Mouse (Mus musculus) liver, embryonic 11.5 days (tissue): ENCODE measurements around the gene Ntrk2. TPM values are rescaled to one million over a fixed set of nuclear protein-coding genes. Genes with fewer than 3 reads are reported as not detected.

Experiments used
- ATAC-seq: fragments of 200-750 bp; cut with Nextera tagmentation; replicated peaks from 2 replicates; pipeline ENCODE4 v1.8.0; 2017; ENCODE audit warnings: moderate number of reproducible peaks, mild to moderate bottlenecking, moderate TSS enrichment, moderate library complexity; ENCODE audit not compliant: low FRiP score
- DNase-seq: peaks from one replicate; pipeline ENCODE4 v3.0.0-alpha.2; 2017; ENCODE audit warnings: low spot score
- H3K27ac ChIP-seq: fragments of 300-500 bp; sonication (generic); 2 replicates; pipeline ENCODE4 v1.5.1; 2014; ENCODE audit warnings: mild to moderate bottlenecking, low read depth, low read length, control low read depth
- H3K27me3 ChIP-seq: fragments of 300-500 bp; sonication (generic); replicated peaks from 2 replicates; pipeline ENCODE4 v1.6.1; 2014; ENCODE audit warnings: low read length, mixed read lengths; ENCODE audit not compliant: control insufficient read depth, insufficient read depth
- H3K36me3 ChIP-seq: fragments of 300-500 bp; sonication (generic); 2 replicates; pipeline ENCODE4 v1.6.1; 2014; ENCODE audit warnings: mild to moderate bottlenecking, low read length, moderate library complexity, mixed read lengths; ENCODE audit not compliant: control insufficient read depth, insufficient read depth
- H3K4me1 ChIP-seq: fragments of 300-500 bp; sonication (generic); replicated peaks from 2 replicates; pipeline ENCODE4 v1.6.1; 2014; ENCODE audit warnings: low read length, mixed read lengths; ENCODE audit not compliant: control insufficient read depth, insufficient read depth
- H3K4me2 ChIP-seq: fragments of 300-500 bp; sonication (generic); 2 replicates; pipeline ENCODE4 v1.6.1; 2014; ENCODE audit warnings: mild to moderate bottlenecking, control low read depth, moderate library complexity
- H3K4me3 ChIP-seq: fragments of 300-500 bp; sonication (generic); 2 replicates; pipeline ENCODE4 v1.5.1; 2014; ENCODE audit warnings: low read depth, low read length, control low read depth
- H3K9ac ChIP-seq: fragments of 300-500 bp; sonication (generic); 2 replicates; pipeline ENCODE4 v1.6.1; 2014; ENCODE audit warnings: low read depth, low read length, control low read depth
- H3K9me3 ChIP-seq: fragments of 300-500 bp; sonication (generic); 2 replicates; pipeline ENCODE4 v1.6.1; 2016; ENCODE audit warnings: low read length, inconsistent platforms, mixed read lengths; ENCODE audit not compliant: control insufficient read depth
- WGBS: fragments of 180-500 bp; shearing (Covaris S2); extraction: QIAGEN DNeasy Blood & Tissue Kit; methylation state at CpG from one replicate; pipeline ENCODE4 v1.1.7; 2014; 5-methylcytosine and 5-hydroxymethylcytosine counted together
- polyA plus RNA-seq: library from polyadenylated mRNA; unstranded; fragments of >200 nt; fragmentation: Nextera tagmentation; extraction: Ambion mirVana; gene quantifications from 2 replicates; pipeline ENCODE4 v1.2.1, GENCODE M21; 2014

Gene Ntrk2
- polyA plus RNA-seq, 1 experiment from 2014 or later: 1.9 TPM

- Histone ChIP-seq H3K9ac (no peak overlapping the region), H3K4me3 (no peak overlapping the region), H3K27me3 (no peaks in the 10 kb centered on the region), H3K36me3 (no peaks in the 10 kb centered on the region), H3K27ac (no peak overlapping the region), H3K9me3 (no peaks in the 10 kb centered on the region), H3K4me2 (no peak overlapping the region), H3K4me1 (no peaks in the 10 kb centered on the region)
- 76% methylated on average over 2 of the region's 2 CpGs for WGBS
- ATAC-seq (no peak), DNase-seq (no peak)
Measured at GRCm38 (mm10) chr13:58911936-58912335, 105.6 kb downstream of the Ntrk2 start.

GRCm38 (mm10) chr13:58912559-58912958 is 106.2 kb downstream of the Ntrk2 start:
- Histone ChIP-seq H3K27me3 (no peaks in the 10 kb centered on the region), H3K36me3 (no peaks in the 10 kb centered on the region), H3K4me1 (no peaks in the 10 kb centered on the region), H3K9ac (no peak overlapping the region), H3K27ac (no peak overlapping the region), H3K4me2 (no peak overlapping the region), H3K9me3 (no peaks in the 10 kb centered on the region), H3K4me3 (no peak overlapping the region)
- no peak for ATAC-seq
- DNase-seq: no peak

DNA sequence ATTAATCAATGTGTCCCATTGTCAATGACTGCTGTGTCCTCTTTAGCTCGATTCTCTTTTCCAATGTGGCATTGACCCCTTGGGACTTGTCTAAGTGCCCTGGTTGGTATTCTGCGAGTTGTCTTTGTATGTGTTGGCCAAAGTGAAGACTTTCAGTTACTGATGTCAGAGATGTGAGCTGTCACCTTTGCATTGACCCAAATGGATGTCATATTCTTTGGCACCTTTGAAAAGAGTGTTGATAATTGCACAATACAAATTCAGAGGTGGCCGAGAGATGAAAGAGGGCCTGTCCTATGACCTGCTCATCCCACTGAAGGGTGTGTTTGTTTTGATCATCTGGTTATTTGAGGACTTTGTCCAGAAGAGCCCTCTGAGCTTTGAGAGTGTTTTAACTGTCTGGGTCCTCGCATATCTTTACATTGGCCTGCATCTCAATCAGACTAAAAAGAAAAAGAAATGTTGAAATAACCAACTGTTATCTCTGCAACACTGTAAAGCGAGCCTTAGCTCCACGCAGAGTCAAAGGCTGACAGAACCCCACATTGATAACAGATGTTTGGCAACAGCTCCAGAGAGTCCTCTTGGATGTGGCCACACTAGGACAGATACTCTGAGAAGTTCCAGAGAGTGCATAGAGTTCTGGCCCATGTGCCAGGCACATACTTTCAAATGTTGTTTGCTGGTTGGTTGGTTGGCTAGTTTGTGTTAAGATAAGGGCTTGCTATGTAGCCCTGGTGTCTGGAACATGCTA is 107.9 kb downstream of the Ntrk2 start:
- Histone ChIP-seq H3K9ac (no peak overlapping the region), H3K4me1 (no peaks in the 10 kb centered on the region), H3K9me3 (no peaks in the 10 kb centered on the region), H3K36me3 (no peaks in the 10 kb centered on the region), H3K4me3 (no peak overlapping the region), H3K27ac (no peak overlapping the region), H3K4me2 (no peak overlapping the region), H3K27me3 (no peaks in the 10 kb centered on the region)
- DNase-seq (no peak), ATAC-seq (no peak)
- WGBS: 52% methylated on average over 6 of the region's 6 CpGs

DNA sequence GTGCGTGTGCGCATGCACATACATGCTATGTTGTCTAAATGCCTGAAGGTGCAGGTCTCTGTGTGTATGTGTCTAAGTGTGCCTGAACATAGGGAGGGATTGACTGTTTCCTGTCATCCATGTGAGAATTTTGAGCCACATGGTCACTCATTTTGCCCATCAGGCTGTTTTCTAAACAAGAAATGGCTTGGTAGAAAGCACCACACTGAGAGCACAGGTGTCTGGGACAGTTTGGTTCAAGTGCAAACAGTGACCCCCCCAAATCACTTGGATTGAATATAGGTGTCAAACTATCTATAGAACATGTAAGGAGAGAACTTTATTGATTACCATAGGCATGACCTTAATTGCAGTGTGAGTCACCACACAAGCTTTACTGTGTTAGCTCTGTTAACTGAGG is 110.0 kb downstream of the Ntrk2 start:
- no peaks in the 10 kb centered on the region for H3K9me3 ChIP-seq
- WGBS: 88% methylated on average over 2 of the region's 2 CpGs
- H3K27me3 ChIP-seq: no peaks in the 10 kb centered on the region
- no peaks in the 10 kb centered on the region for H3K4me1 ChIP-seq
- ATAC-seq (no peak), DNase-seq (no peak)
- no peak overlapping the region for H3K9ac ChIP-seq
- no peak overlapping the region for H3K4me2 ChIP-seq
- H3K27ac ChIP-seq: no peak overlapping the region
- no peak overlapping the region for H3K4me3 ChIP-seq
- H3K36me3 ChIP-seq: no peaks in the 10 kb centered on the region

DNA sequence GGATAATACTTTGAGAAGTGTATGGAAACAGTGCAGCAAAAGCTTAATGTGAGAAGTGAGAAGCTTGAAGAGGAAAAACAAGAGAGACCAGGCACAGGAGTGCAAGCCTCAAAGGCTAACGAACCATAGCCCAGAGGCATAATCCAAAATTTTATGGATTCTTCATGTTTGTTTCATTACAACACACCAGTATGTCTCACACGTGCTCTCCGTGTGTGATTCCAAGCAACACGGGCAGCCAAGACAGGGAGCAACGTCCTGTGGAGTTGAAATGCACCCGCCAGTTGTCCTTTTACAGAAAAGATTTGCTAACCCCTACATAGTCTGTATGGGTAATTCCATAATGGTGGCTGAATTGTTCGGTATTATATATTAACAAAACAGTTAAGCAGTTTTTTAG is 113.9 kb downstream of the Ntrk2 start:
- 86% methylated on average over 7 of the region's 7 CpGs for WGBS
- Histone ChIP-seq H3K27ac (no peak overlapping the region), H3K9me3 (no peaks in the 10 kb centered on the region), H3K36me3 (no peaks in the 10 kb centered on the region), H3K4me1 (no peaks in the 10 kb centered on the region), H3K9ac (no peak overlapping the region), H3K4me2 (no peak overlapping the region), H3K27me3 (no peaks in the 10 kb centered on the region), H3K4me3 (no peak overlapping the region)
- DNase-seq: no peak
- no peak for ATAC-seq

DNA sequence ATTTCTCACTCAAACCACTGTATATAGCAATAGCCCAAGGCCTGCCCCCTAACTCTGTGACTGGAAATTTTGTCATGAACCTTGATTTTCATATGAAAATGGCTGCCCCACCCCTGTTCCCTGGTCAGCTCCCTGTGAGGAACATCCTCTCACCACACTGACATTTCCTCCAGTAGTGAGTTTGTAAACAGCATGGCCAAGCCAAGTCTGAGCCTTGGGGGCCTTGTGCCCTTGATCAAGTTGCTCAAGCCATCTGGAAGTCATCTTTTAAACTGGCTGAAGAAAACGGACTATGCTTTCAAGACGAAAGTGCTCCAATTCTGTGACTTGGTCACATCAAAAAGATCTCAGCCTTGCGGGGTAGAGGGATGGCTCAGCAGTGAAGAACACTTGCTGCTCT is 114.9 kb downstream of the Ntrk2 start:
- Histone ChIP-seq H3K4me1 (no peaks in the 10 kb centered on the region), H3K27ac (no peak overlapping the region), H3K9me3 (no peaks in the 10 kb centered on the region), H3K4me2 (no peak overlapping the region), H3K9ac (no peak overlapping the region), H3K27me3 (no peaks in the 10 kb centered on the region), H3K36me3 (no peaks in the 10 kb centered on the region), H3K4me3 (no peak overlapping the region)
- ATAC-seq (no peak), DNase-seq (no peak)
- 80% methylated on average over 3 of the region's 3 CpGs for WGBS

DNA sequence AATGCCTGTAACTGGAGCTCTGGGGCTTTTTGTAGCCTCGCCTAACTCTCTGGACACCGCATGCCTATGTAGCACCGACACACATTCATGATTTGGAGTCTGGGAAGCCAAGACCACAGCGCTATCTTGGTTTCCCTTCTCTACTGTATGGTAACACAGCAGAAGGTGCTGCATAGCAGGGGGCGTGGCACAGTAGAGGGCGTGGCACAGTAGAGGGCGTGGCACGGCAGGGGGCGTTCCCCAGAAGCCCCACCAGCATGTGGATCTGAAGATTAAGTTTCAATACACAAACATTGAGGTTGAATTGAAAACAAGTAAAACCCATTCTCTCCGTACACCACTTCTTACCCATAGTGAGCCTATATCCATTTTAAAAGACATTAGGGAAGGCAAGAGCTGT is 115.3 kb downstream of the Ntrk2 start:
- Histone ChIP-seq H3K27ac (no peak overlapping the region), H3K36me3 (no peaks in the 10 kb centered on the region), H3K4me3 (no peak overlapping the region), H3K27me3 (no peaks in the 10 kb centered on the region), H3K9ac (no peak overlapping the region), H3K9me3 (no peaks in the 10 kb centered on the region), H3K4me1 (no peaks in the 10 kb centered on the region), H3K4me2 (no peak overlapping the region)
- 77% methylated on average over 10 of the region's 10 CpGs for WGBS
- no peak for DNase-seq
- ATAC-seq: no peak

- Histone ChIP-seq H3K9me3 (no peaks in the 10 kb centered on the region), H3K4me1 (no peaks in the 10 kb centered on the region), H3K4me3 (no peak overlapping the region), H3K36me3 (no peaks in the 10 kb centered on the region), H3K27me3 (no peaks in the 10 kb centered on the region), H3K9ac (no peak overlapping the region), H3K4me2 (no peak overlapping the region), H3K27ac (no peak overlapping the region)
- ATAC-seq: no peak
- 84% methylated on average over 15 of the region's 15 CpGs for WGBS
- DNase-seq: no peak
Measured at GRCm38 (mm10) chr13:58922174-58922573, 115.8 kb downstream of the Ntrk2 start.

- Histone ChIP-seq H3K4me2 (no peak overlapping the region), H3K9me3 (no peaks in the 10 kb centered on the region), H3K9ac (no peak overlapping the region), H3K4me3 (no peak overlapping the region), H3K4me1 (no peaks in the 10 kb centered on the region), H3K27ac (no peak overlapping the region), H3K27me3 (no peaks in the 10 kb centered on the region), H3K36me3 (no peaks in the 10 kb centered on the region)
- 66% methylated on average over 7 of the region's 7 CpGs for WGBS
- DNase-seq: no peak
- ATAC-seq: no peak
Measured at GRCm38 (mm10) chr13:58923496-58923895, 117.1 kb downstream of the Ntrk2 start.
